Mouse (Mus musculus): ENCODE measurements around the gene Cldn10. TPM values are rescaled to one million over a fixed set of nuclear protein-coding genes. Genes with fewer than 3 reads are reported as not detected.

The Cldn10 gene
- polyA plus RNA-seq, 1 experiment from 2014 or later = 1.5 TPM

GRCm38 (mm10) chr14:118793416-118793815, 5.7 kb downstream of the Cldn10 start:
- Histone ChIP-seq H3K4me3 (ENCODE audit: low read depth, low read length) (no peak overlapping the region), H3K27ac (ENCODE audit: low read depth, low read length) (no peak overlapping the region), H3K4me1 (replicated peaks; ENCODE audit: control insufficient read depth, insufficient read depth, low read length) (no peaks in the 10 kb centered on the region), H3K27me3 (replicated peaks; ENCODE audit: control insufficient read depth, insufficient read depth, low read length) (no peaks in the 10 kb centered on the region), H3K36me3 (ENCODE audit: control insufficient read depth, insufficient read depth) (no peaks in the 10 kb centered on the region), H3K4me2 (replicated peaks; ENCODE audit: low read depth) (no peak overlapping the region), H3K9me3 (ENCODE audit: control insufficient read depth) (no peaks in the 10 kb centered on the region), H3K9ac (ENCODE audit: low read depth, low read length) (no peak overlapping the region)
- ATAC-seq = no peak
- TF ChIP-seq CTCF (IDR thresholded peaks at IDR 0.05; ENCODE audit: low read depth) = no peak
- WGBS = 90% methylated on average over 6 of the region's 6 CpGs

GRCm38 (mm10) chr14:118794196-118794595, 6.5 kb downstream of the Cldn10 start:
- WGBS = 56% methylated on average over 1 of the region's 1 CpGs
- Histone ChIP-seq H3K9ac (ENCODE audit: low read depth, low read length) (no peak overlapping the region), H3K4me2 (replicated peaks; ENCODE audit: low read depth) (no peak overlapping the region), H3K27ac (ENCODE audit: low read depth, low read length) (no peak overlapping the region), H3K4me1 (replicated peaks; ENCODE audit: control insufficient read depth, insufficient read depth, low read length) (no peaks in the 10 kb centered on the region), H3K9me3 (ENCODE audit: control insufficient read depth) (no peaks in the 10 kb centered on the region), H3K27me3 (replicated peaks; ENCODE audit: control insufficient read depth, insufficient read depth, low read length) (no peaks in the 10 kb centered on the region), H3K36me3 (ENCODE audit: control insufficient read depth, insufficient read depth) (no peaks in the 10 kb centered on the region), H3K4me3 (ENCODE audit: low read depth, low read length) (no peak overlapping the region)
- TF ChIP-seq CTCF (IDR thresholded peaks at IDR 0.05; ENCODE audit: low read depth) = no peak
- no peak for ATAC-seq

- 85% methylated on average over 2 of the region's 2 CpGs for WGBS
- Histone ChIP-seq H3K27ac (ENCODE audit: low read depth, low read length) (no peak overlapping the region), H3K4me2 (replicated peaks; ENCODE audit: low read depth) (no peak overlapping the region), H3K27me3 (replicated peaks; ENCODE audit: control insufficient read depth, insufficient read depth, low read length) (no peaks in the 10 kb centered on the region), H3K4me3 (ENCODE audit: low read depth, low read length) (no peak overlapping the region), H3K4me1 (replicated peaks; ENCODE audit: control insufficient read depth, insufficient read depth, low read length) (no peaks in the 10 kb centered on the region), H3K9me3 (ENCODE audit: control insufficient read depth) (no peaks in the 10 kb centered on the region), H3K9ac (ENCODE audit: low read depth, low read length) (no peak overlapping the region), H3K36me3 (ENCODE audit: control insufficient read depth, insufficient read depth) (no peaks in the 10 kb centered on the region)
- no peak for ATAC-seq
- TF ChIP-seq CTCF (IDR thresholded peaks at IDR 0.05; ENCODE audit: low read depth) = no peak
Measured at GRCm38 (mm10) chr14:118794893-118795292, 7.2 kb downstream of the Cldn10 start.

GRCm38 (mm10) chr14:118795915-118796693, 8.4 kb downstream of the Cldn10 start:
- WGBS = 44% methylated on average over 10 of the region's 10 CpGs
- no peaks in the 10 kb centered on the region for H3K36me3 ChIP-seq (ENCODE audit: control insufficient read depth, insufficient read depth)
- ATAC-seq = 0 out of 2 replicates have a peak, but pooled peaks have one; percentile 25
- H3K4me3 ChIP-seq (ENCODE audit: low read depth, low read length) = no peak overlapping the region
- H3K4me1 ChIP-seq (replicated peaks; ENCODE audit: control insufficient read depth, insufficient read depth, low read length) = no peaks in the 10 kb centered on the region
- no peaks in the 10 kb centered on the region for H3K9me3 ChIP-seq (ENCODE audit: control insufficient read depth)
- no peak overlapping the region for H3K9ac ChIP-seq (ENCODE audit: low read depth, low read length)
- no peak for TF ChIP-seq CTCF (IDR thresholded peaks at IDR 0.05; ENCODE audit: low read depth)
- no peak overlapping the region for H3K27ac ChIP-seq (ENCODE audit: low read depth, low read length)
- H3K4me2 ChIP-seq (replicated peaks; ENCODE audit: low read depth) = no peak overlapping the region
- H3K27me3 ChIP-seq (replicated peaks; ENCODE audit: control insufficient read depth, insufficient read depth, low read length) = no peaks in the 10 kb centered on the region

GRCm38 (mm10) chr14:118796694-118797058, 9.0 kb downstream of the Cldn10 start:
- H3K9me3 ChIP-seq (ENCODE audit: control insufficient read depth) = no peaks in the 10 kb centered on the region
- no peak overlapping the region for H3K4me3 ChIP-seq (ENCODE audit: low read depth, low read length)
- H3K9ac ChIP-seq (ENCODE audit: low read depth, low read length) = no peak overlapping the region
- H3K36me3 ChIP-seq (ENCODE audit: control insufficient read depth, insufficient read depth) = no peaks in the 10 kb centered on the region
- no peak for TF ChIP-seq CTCF (IDR thresholded peaks at IDR 0.05; ENCODE audit: low read depth)
- no peak overlapping the region for H3K27ac ChIP-seq (ENCODE audit: low read depth, low read length)
- H3K27me3 ChIP-seq (replicated peaks; ENCODE audit: control insufficient read depth, insufficient read depth, low read length) = no peaks in the 10 kb centered on the region
- no peaks in the 10 kb centered on the region for H3K4me1 ChIP-seq (replicated peaks; ENCODE audit: control insufficient read depth, insufficient read depth, low read length)
- WGBS = 50% methylated on average over 5 of the region's 5 CpGs
- H3K4me2 ChIP-seq (replicated peaks; ENCODE audit: low read depth) = no peak overlapping the region
- ATAC-seq = no peak

- Histone ChIP-seq H3K36me3 (ENCODE audit: control insufficient read depth, insufficient read depth) (no peaks in the 10 kb centered on the region), H3K4me1 (replicated peaks; ENCODE audit: control insufficient read depth, insufficient read depth, low read length) (no peaks in the 10 kb centered on the region), H3K27ac (ENCODE audit: low read depth, low read length) (no peak overlapping the region), H3K9ac (ENCODE audit: low read depth, low read length) (no peak overlapping the region), H3K4me3 (ENCODE audit: low read depth, low read length) (no peak overlapping the region), H3K27me3 (replicated peaks; ENCODE audit: control insufficient read depth, insufficient read depth, low read length) (no peaks in the 10 kb centered on the region), H3K4me2 (replicated peaks; ENCODE audit: low read depth) (no peak overlapping the region), H3K9me3 (ENCODE audit: control insufficient read depth) (no peaks in the 10 kb centered on the region)
- 78% methylated on average over 9 of the region's 9 CpGs for WGBS
- ATAC-seq = no peak
- no peak for TF ChIP-seq CTCF (IDR thresholded peaks at IDR 0.05; ENCODE audit: low read depth)
Measured at GRCm38 (mm10) chr14:118797270-118797669, 9.6 kb downstream of the Cldn10 start.
